Mouse (Mus musculus): ENCODE data around the gene Actr3b.

DNA sequence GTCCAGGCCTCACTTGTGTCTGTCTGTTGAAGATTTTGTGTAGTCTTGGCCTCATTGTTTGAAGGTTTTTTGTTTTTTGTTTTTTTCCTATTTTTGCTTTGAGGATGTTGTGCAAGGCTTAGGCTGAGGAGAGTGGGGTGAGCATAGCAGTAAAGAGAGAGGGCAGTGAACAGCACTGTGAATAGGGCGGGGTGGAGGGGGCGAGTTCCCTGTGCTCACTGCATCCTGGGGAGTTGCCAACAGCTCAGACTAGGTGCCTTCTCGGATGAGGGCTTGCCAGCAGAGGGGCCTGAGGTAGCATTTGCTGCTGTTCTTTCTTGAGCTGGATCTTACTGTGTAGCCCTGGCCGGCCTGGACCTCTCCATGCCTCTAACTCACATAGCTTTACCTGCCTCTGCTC lies 41.9 kb downstream of the Actr3b start:
- TF ChIP-seq CTCF (conservative IDR thresholded peaks at IDR 0.05; ENCODE audit: insufficient read depth, insufficient read length, low read depth, low read length) (no peak), POLR2A (IDR thresholded peaks at IDR 0.05; ENCODE audit: low read depth, low read length) (no peak)

Measured in kidney, adult 2 months (tissue).